Mouse (Mus musculus) MEL (cell line): Measurements from ENCODE around the gene Saa1. TPM values are rescaled to one million over a fixed set of nuclear protein-coding genes. Genes with fewer than 3 reads are reported as not detected.

Experiments used
- DNase-seq: peaks from one replicate; pipeline ENCODE4 v3.0.0; 2011; ENCODE audit warnings: low read depth, low spot score
- H3K27ac ChIP-seq: 2 replicates; pipeline ENCODE4 v1.5.1; 2012; ENCODE audit warnings: low read depth, mild to moderate bottlenecking, control low read depth, low read length, moderate library complexity; ENCODE audit not compliant: control insufficient read depth
- H3K27me3 ChIP-seq, 2 experiments: fragments of 150-350 bp in 1 of 2; sonication (generic) in 1 of 2; 2 replicates each; pipeline ENCODE4 v1.6.1; 2012; ENCODE audit warnings: low read length in 2 of 2, mild to moderate bottlenecking in 2 of 2, improper control_type of control experiment in 1 of 2, moderate library complexity in 1 of 2; ENCODE audit not compliant: insufficient read depth in 2 of 2, control insufficient read depth in 1 of 2
- H3K36me3 ChIP-seq, 2 experiments: 2 replicates each; pipeline ENCODE4 v1.6.1; 2012 to 2014; ENCODE audit warnings: low read length in 2 of 2, improper control_type of control experiment in 1 of 2, inconsistent platforms in 1 of 2, mild to moderate bottlenecking in 1 of 2; ENCODE audit not compliant: insufficient read depth in 2 of 2, control insufficient read depth in 1 of 2
- H3K4me1 ChIP-seq, 2 experiments: fragments of 150-350 bp in 1 of 2; sonication (generic) in 1 of 2; 2 replicates each; pipeline ENCODE4 v1.6.1; 2012; ENCODE audit warnings: low read length in 2 of 2, improper control_type of control experiment in 1 of 2, mild to moderate bottlenecking in 1 of 2; ENCODE audit not compliant: insufficient read depth in 2 of 2, control insufficient read depth in 1 of 2
- H3K4me3 ChIP-seq, 2 experiments: fragments of 150-350 bp in 1 of 2; sonication (generic) in 1 of 2; 2 replicates each; pipeline ENCODE4 v1.5.1; 2012; ENCODE audit warnings: low read depth in 2 of 2, low read length in 2 of 2, mild to moderate bottlenecking in 2 of 2, moderate library complexity in 2 of 2, control low read depth in 1 of 2, improper control_type of control experiment in 1 of 2; ENCODE audit not compliant: control insufficient read depth in 1 of 2, insufficient read depth in 1 of 2
- H3K79me2 ChIP-seq: 2 replicates; pipeline ENCODE4 v1.6.1; 2012; ENCODE audit warnings: mild to moderate bottlenecking, low read length, moderate library complexity; ENCODE audit not compliant: control insufficient read depth, poor library complexity, insufficient read depth
- H3K9ac ChIP-seq: 2 replicates; pipeline ENCODE4 v1.6.1; 2012; ENCODE audit warnings: low read depth, mild to moderate bottlenecking, control low read depth, low read length, moderate library complexity; ENCODE audit not compliant: control insufficient read depth, poor library complexity, severe bottlenecking
- H3K9me3 ChIP-seq: fragments of 150-350 bp; sonication (generic); replicated peaks from 2 replicates; pipeline ENCODE4 v1.6.1; 2012; ENCODE audit warnings: mild to moderate bottlenecking, low read length, improper control_type of control experiment, moderate library complexity; ENCODE audit not compliant: insufficient read depth
- CHD1 ChIP-seq: IDR thresholded peaks from 2 replicates; pipeline ENCODE4 v1.6.1; 2012; ENCODE audit warnings: low read depth, mild to moderate bottlenecking, inconsistent platforms, low read length, improper control_type of control experiment
- CHD2 ChIP-seq: IDR thresholded peaks from 2 replicates; pipeline ENCODE4 v1.6.1; 2011; ENCODE audit warnings: low read length, improper control_type of control experiment
- CTCF ChIP-seq, 3 experiments: IDR thresholded peaks in 2 of 3; conservative IDR thresholded peaks in 1 of 3; 2 replicates each; pipeline ENCODE4 v1.5.1; 2011 to 2012; ENCODE audit warnings: low read length in 3 of 3, low read depth in 2 of 3, mild to moderate bottlenecking in 2 of 3, improper control_type of control experiment in 1 of 3, inconsistent platforms in 1 of 3, mixed read lengths in 1 of 3, moderate library complexity in 1 of 3; ENCODE audit not compliant: control insufficient read depth in 1 of 3, insufficient read depth in 1 of 3, poor library complexity in 1 of 3, severe bottlenecking in 1 of 3
- ELF1 ChIP-seq: IDR thresholded peaks from 2 replicates; pipeline ENCODE4 v1.6.1; 2014; ENCODE audit warnings: low read depth, mild to moderate bottlenecking, inconsistent platforms, low read length, improper control_type of control experiment, moderate library complexity
- EP300 ChIP-seq, 2 experiments: IDR thresholded peaks; 2 replicates each; pipeline ENCODE4 v1.6.1; 2011; ENCODE audit warnings: improper control_type of control experiment in 2 of 2, low read length in 2 of 2, low read depth in 1 of 2, mild to moderate bottlenecking in 1 of 2
- ETS1 ChIP-seq: IDR thresholded peaks from 2 replicates; pipeline ENCODE4 v1.6.1; 2012; ENCODE audit warnings: low read depth, mild to moderate bottlenecking, inconsistent platforms, low read length, improper control_type of control experiment, moderate library complexity
- GABPA ChIP-seq: IDR thresholded peaks from 2 replicates; pipeline ENCODE4 v1.6.1; 2012; ENCODE audit warnings: low read depth, mild to moderate bottlenecking, inconsistent platforms, low read length, improper control_type of control experiment, moderate library complexity
- GATA1 ChIP-seq: IDR thresholded peaks from 2 replicates; pipeline ENCODE4 v1.6.1; 2011; ENCODE audit warnings: low read depth, low read length, improper control_type of control experiment
- JUND ChIP-seq: IDR thresholded peaks from 2 replicates; pipeline ENCODE4 v1.6.1; 2011; ENCODE audit warnings: low read depth, mild to moderate bottlenecking, improper control_type of control experiment, low read length
- KAT2A ChIP-seq: conservative IDR thresholded peaks from 2 replicates; pipeline ENCODE4 v1.6.1; 2012; ENCODE audit warnings: low read depth, low read length, improper control_type of control experiment, inconsistent platforms
- MAFK ChIP-seq: IDR thresholded peaks from 2 replicates; pipeline ENCODE4 v1.6.1; 2011; ENCODE audit warnings: low read depth, mild to moderate bottlenecking, low read length, improper control_type of control experiment, borderline replicate concordance
- MAX ChIP-seq: IDR thresholded peaks from 2 replicates; pipeline ENCODE4 v1.6.1; 2011; ENCODE audit warnings: low read length, improper control_type of control experiment
- MAZ ChIP-seq: IDR thresholded peaks from 2 replicates; pipeline ENCODE4 v1.6.1; 2012; ENCODE audit warnings: low read depth, mild to moderate bottlenecking, inconsistent platforms, low read length, improper control_type of control experiment
- MEF2A ChIP-seq: IDR thresholded peaks from 2 replicates; pipeline ENCODE4 v1.6.1; 2014; ENCODE audit warnings: low read depth, mild to moderate bottlenecking, inconsistent platforms, low read length, improper control_type of control experiment; ENCODE audit not compliant: poor library complexity, insufficient replicate concordance, severe bottlenecking; ENCODE audit errors: extremely low read depth
- MYB ChIP-seq: IDR thresholded peaks from 2 replicates; pipeline ENCODE4 v1.6.1; 2011; ENCODE audit warnings: mild to moderate bottlenecking, low read depth, low read length, improper control_type of control experiment
- MYC ChIP-seq: IDR thresholded peaks from 2 replicates; pipeline ENCODE4 v1.6.1; 2011; ENCODE audit warnings: low read depth, mild to moderate bottlenecking, low read length, improper control_type of control experiment, moderate library complexity
- NELFE ChIP-seq: IDR thresholded peaks from 2 replicates; pipeline ENCODE4 v1.6.1; 2011; ENCODE audit warnings: low read depth, low read length, improper control_type of control experiment
- NRF1 ChIP-seq: IDR thresholded peaks from 2 replicates; pipeline ENCODE4 v1.6.1; 2014; ENCODE audit warnings: low read depth, mild to moderate bottlenecking, inconsistent platforms, low read length, improper control_type of control experiment, moderate library complexity; ENCODE audit not compliant: poor library complexity, insufficient read depth, severe bottlenecking
- POLR2AphosphoS5 ChIP-seq: IDR thresholded peaks from 2 replicates; pipeline ENCODE4 v1.6.1; 2012; ENCODE audit warnings: low read depth, borderline replicate concordance, mild to moderate bottlenecking, inconsistent platforms, low read length, moderate library complexity, mixed read lengths
- RCOR1 ChIP-seq: IDR thresholded peaks from 2 replicates; pipeline ENCODE4 v1.6.1; 2012; ENCODE audit warnings: low read depth, mild to moderate bottlenecking, inconsistent platforms, low read length, improper control_type of control experiment
- SMC3 ChIP-seq: IDR thresholded peaks from 2 replicates; pipeline ENCODE4 v1.6.1; 2011; ENCODE audit warnings: low read depth, low read length, improper control_type of control experiment
- TAL1 ChIP-seq: IDR thresholded peaks from 2 replicates; pipeline ENCODE4 v1.6.1; 2012; ENCODE audit warnings: mild to moderate bottlenecking, inconsistent platforms, low read length, moderate library complexity, mixed read lengths
- TBP ChIP-seq: IDR thresholded peaks from 2 replicates; pipeline ENCODE4 v1.8.0; 2011; ENCODE audit warnings: low read depth, low read length, improper control_type of control experiment
- TCF12 ChIP-seq: IDR thresholded peaks from 2 replicates; pipeline ENCODE4 v1.6.1; 2014; ENCODE audit warnings: low read depth, mild to moderate bottlenecking, inconsistent platforms, low read length, improper control_type of control experiment, moderate library complexity
- UBTF ChIP-seq: IDR thresholded peaks from 2 replicates; pipeline ENCODE4 v1.6.1; 2012; ENCODE audit warnings: low read depth, mild to moderate bottlenecking, inconsistent platforms, low read length, improper control_type of control experiment, moderate library complexity, borderline replicate concordance; ENCODE audit not compliant: insufficient read depth
- USF1 ChIP-seq: IDR thresholded peaks from 2 replicates; pipeline ENCODE4 v1.6.1; 2014; ENCODE audit warnings: low read depth, mild to moderate bottlenecking, inconsistent platforms, low read length, improper control_type of control experiment, moderate library complexity
- USF2 ChIP-seq, 2 experiments: IDR thresholded peaks; 2 replicates each; pipeline ENCODE4 v1.6.1; 2011 to 2012; ENCODE audit warnings: improper control_type of control experiment in 2 of 2, low read length in 2 of 2, borderline replicate concordance in 1 of 2, inconsistent platforms in 1 of 2, low read depth in 1 of 2, mild to moderate bottlenecking in 1 of 2; ENCODE audit not compliant: insufficient read depth in 1 of 2
- ZC3H11A ChIP-seq: IDR thresholded peaks from 2 replicates; pipeline ENCODE4 v1.6.1; 2012; ENCODE audit warnings: low read depth, mild to moderate bottlenecking, inconsistent platforms, low read length, improper control_type of control experiment
- ZKSCAN1 ChIP-seq: IDR thresholded peaks from 2 replicates; pipeline ENCODE4 v1.6.1; 2012; ENCODE audit warnings: low read depth, mild to moderate bottlenecking, inconsistent platforms, low read length, improper control_type of control experiment, moderate library complexity
- ZNF384 ChIP-seq: IDR thresholded peaks from 2 replicates; pipeline ENCODE4 v1.6.1; 2012; ENCODE audit warnings: low read depth, mild to moderate bottlenecking, inconsistent platforms, low read length, improper control_type of control experiment
- polyA plus RNA-seq, 2 experiments: library from polyadenylated mRNA; stranded (reverse) in 1 of 2; unstranded in 1 of 2; fragments of >175 nt in 1 of 2; fragments of >200 nt in 1 of 2; gene quantifications; 2 replicates each; pipeline versions ENCODE4 v1.2.1 to v1.2.4; 2012; ENCODE audit warnings: low replicate concordance in 2 of 2, low read depth in 1 of 2; ENCODE audit not compliant: insufficient read length in 2 of 2, insufficient read depth in 1 of 2, missing spikeins in 1 of 2
- total RNA-seq: library from RNA; depleted of rRNA; stranded (reverse); fragments of 300-350 nt; gene quantifications from 2 replicates; pipeline ENCODE4 v1.2.3, GENCODE M21; 2012

The Saa1 gene
- total and polyA plus RNA-seq, 3 experiments: not detected

GRCm38 (mm10) chr7:46723354-46723753, 19.4 kb downstream of the Saa1 start:
- DNase-seq: no peak

GRCm38 (mm10) chr7:46720460-46720859, 22.3 kb downstream of the Saa1 start:
- H3K36me3 ChIP-seq: no peaks in the 10 kb centered on the region
- H3K9ac ChIP-seq: peak overlapping the region; percentile 27; the same call in 1 of the 2 replicates
- peaks cover 0 to 3% of the 10 kb centered on the region in 2 experiments; a peak in 1 of 4 replicates for H3K27me3 ChIP-seq
- peaks cover 6 to 12% of the 10 kb centered on the region in 2 experiments for H3K4me1 ChIP-seq
- peak; percentile 59 for DNase-seq
- H3K4me3 ChIP-seq: 0 out of 4 replicates have a peak overlapping the region, but pooled peaks have one; percentile 4
- no peak overlapping the region for H3K27ac ChIP-seq
- H3K9me3 ChIP-seq: no peaks in the 10 kb centered on the region
- no peaks in the 10 kb centered on the region for H3K79me2 ChIP-seq
- TF ChIP-seq ZNF384 (no peak), POLR2AphosphoS5 (no peak), CHD2 (no peak), UBTF (no peak), TCF12 (0 out of 2 replicates have a peak, but pooled peaks have one; percentile 5), ZKSCAN1 (no peak), NELFE (0 out of 2 replicates have a peak, but pooled peaks have one; percentile 37), TBP (no peak), ELF1 (no peak), USF1 (peak; percentile 93), GABPA (no peak), CTCF (IDR thresholded peaks at IDR 0.05 in 2 of 3, conservative IDR thresholded peaks at IDR 0.05 in 1 of 3; ENCODE audit: control insufficient read depth in 1 of 3, insufficient read depth in 1 of 3, low read depth in 2 of 3, low read length in 3 of 3, poor library complexity in 1 of 3, severe bottlenecking in 1 of 3) (no peak), NRF1 (no peak), CHD1 (no peak), MEF2A (no peak), MAX (peak; percentile 69; the same call in 1 of the 2 replicates), USF2 (IDR thresholded peaks at IDR 0.05; ENCODE audit: borderline replicate concordance in 1 of 2, insufficient read depth in 1 of 2, low read depth in 1 of 2, low read length in 2 of 2) (peak in 1 of 2 experiments; percentile 66; a peak in 2 of 4 replicates), JUND (no peak), ETS1 (no peak), EP300 (IDR thresholded peaks at IDR 0.05; ENCODE audit: low read depth in 1 of 2, low read length in 2 of 2) (no peak), MAFK (no peak), TAL1 (no peak), MAZ (no peak), RCOR1 (no peak), MYC (no peak)

More at GRCm38 (mm10) chr7:46723354-46723753, 19.4 kb downstream of the Saa1 start:
- Histone ChIP-seq H3K27ac (no peak overlapping the region), H3K9ac (no peak overlapping the region), H3K4me3 (no peak overlapping the region), H3K79me2 (no peaks in the 10 kb centered on the region), H3K36me3 (no peaks in the 10 kb centered on the region), H3K9me3 (no peaks in the 10 kb centered on the region), H3K4me1 (peaks cover 0 to 9% of the 10 kb centered on the region in 2 experiments; a peak in 2 of 4 replicates), H3K27me3 (peaks cover 0 to 3% of the 10 kb centered on the region in 2 experiments; a peak in 2 of 4 replicates)
- TF ChIP-seq MYB: no peak
- no peak for TF ChIP-seq ZC3H11A
- TF ChIP-seq MAZ: no peak
- no peak for TF ChIP-seq USF2 (IDR thresholded peaks at IDR 0.05; ENCODE audit: borderline replicate concordance in 1 of 2, insufficient read depth in 1 of 2, low read depth in 1 of 2, low read length in 2 of 2)
- no peak for TF ChIP-seq JUND
- TF ChIP-seq POLR2AphosphoS5: no peak
- TF ChIP-seq GATA1: no peak
- no peak for TF ChIP-seq MAX
- no peak for TF ChIP-seq KAT2A
- no peak for TF ChIP-seq SMC3
- TF ChIP-seq UBTF: no peak
- no peak for TF ChIP-seq MEF2A
- TF ChIP-seq ZNF384: no peak
